Mouse (Mus musculus): ENCODE data around the gene Wfdc21.

DNA sequence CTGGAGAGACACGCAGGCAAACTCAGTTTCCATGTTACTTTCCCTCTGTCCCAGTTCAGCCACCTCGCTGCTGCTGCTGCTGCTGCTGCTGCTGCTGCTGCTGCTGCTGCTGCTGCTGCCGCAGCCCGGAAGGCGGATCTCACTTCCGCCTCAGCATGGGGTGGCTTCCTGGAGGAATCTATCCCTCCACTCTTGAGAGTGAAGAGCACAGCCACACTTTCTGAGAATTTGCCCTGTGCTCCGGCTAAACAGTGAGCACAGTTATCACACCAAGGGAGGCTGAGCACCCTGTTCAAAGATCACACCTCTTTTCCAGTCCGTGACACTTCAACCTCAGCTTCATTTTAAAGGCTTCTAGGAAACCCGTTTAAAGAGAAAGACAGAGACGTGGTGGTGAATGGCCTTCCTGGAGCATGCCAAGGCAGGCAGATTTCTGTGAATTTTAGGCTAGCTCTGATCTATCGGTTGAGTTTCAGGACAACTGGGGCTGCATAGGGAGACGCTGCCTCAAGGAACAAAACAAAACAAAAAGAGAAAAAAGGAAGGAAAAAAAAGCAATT lies 53.2 kb downstream of the Wfdc21 start:
- TF ChIP-seq CTCF (IDR thresholded peaks at IDR 0.05; ENCODE audit: low read depth, low read length) (no peak), GATA1 (IDR thresholded peaks at IDR 0.05; ENCODE audit: borderline replicate concordance, low read length) (no peak), POLR2AphosphoS5 (IDR thresholded peaks at IDR 0.05; ENCODE audit: insufficient replicate concordance, low read depth, low read length) (no peak)
